Mouse (Mus musculus): ENCODE measurements around the gene Acsl1.

Acsl1 gene

GRCm38 (mm10) chr8:46475404-46475803 is 4.6 kb downstream of the Acsl1 start:
- DNase-seq (ENCODE audit: low spot score in 2 of 2): no peak

- no peak for DNase-seq (ENCODE audit: low spot score in 2 of 2)
Observed at GRCm38 (mm10) chr8:46475942-46476341, 5.1 kb downstream of the Acsl1 start.

GRCm38 (mm10) chr8:46477747-46478458 is 7.1 kb downstream of the Acsl1 start:
- DNase-seq (ENCODE audit: low spot score in 2 of 2): no peak

- no peak for DNase-seq (ENCODE audit: low spot score in 2 of 2)
Observed at GRCm38 (mm10) chr8:46478783-46479182, 7.9 kb downstream of the Acsl1 start.

- no peak for DNase-seq (ENCODE audit: low spot score in 2 of 2)
Observed at GRCm38 (mm10) chr8:46479794-46480532, 9.1 kb downstream of the Acsl1 start.

- DNase-seq (ENCODE audit: low spot score in 2 of 2): no peak
Observed at GRCm38 (mm10) chr8:46480533-46480900, 9.7 kb downstream of the Acsl1 start.

- no peak for DNase-seq (ENCODE audit: low spot score in 2 of 2)
Observed at GRCm38 (mm10) chr8:46482771-46483170, 11.9 kb downstream of the Acsl1 start.

- DNase-seq (ENCODE audit: low spot score in 2 of 2): no peak
Observed at GRCm38 (mm10) chr8:46483247-46483646, 12.4 kb downstream of the Acsl1 start.

- DNase-seq (ENCODE audit: low spot score in 2 of 2): no peak
Observed at GRCm38 (mm10) chr8:46484077-46484476, 13.2 kb downstream of the Acsl1 start.

- DNase-seq (ENCODE audit: low spot score in 2 of 2): no peak
Observed at GRCm38 (mm10) chr8:46484931-46485463, 14.2 kb downstream of the Acsl1 start.

- peak; percentile 22 to 31 for DNase-seq (ENCODE audit: low spot score in 2 of 2)
Observed at GRCm38 (mm10) chr8:46488085-46488561, 17.3 kb downstream of the Acsl1 start.

GRCm38 (mm10) chr8:46489196-46489595 is 18.4 kb downstream of the Acsl1 start:
- DNase-seq (ENCODE audit: low spot score in 2 of 2): no peak

- no peak for DNase-seq (ENCODE audit: low spot score in 2 of 2)
Observed at GRCm38 (mm10) chr8:46490250-46490649, 19.4 kb downstream of the Acsl1 start.

GRCm38 (mm10) chr8:46490821-46491220 is 20.0 kb downstream of the Acsl1 start:
- DNase-seq (ENCODE audit: low spot score in 2 of 2): no peak

GRCm38 (mm10) chr8:46493495-46494170 is 22.8 kb downstream of the Acsl1 start:
- no peak for DNase-seq (ENCODE audit: low spot score in 2 of 2)

GRCm38 (mm10) chr8:46496852-46497251 is 26.0 kb downstream of the Acsl1 start:
- no peak for DNase-seq (ENCODE audit: low spot score in 2 of 2)

- DNase-seq (ENCODE audit: low spot score in 2 of 2): no peak
Observed at GRCm38 (mm10) chr8:46497314-46498011, 26.6 kb downstream of the Acsl1 start.

GRCm38 (mm10) chr8:46499376-46500061 is 28.7 kb downstream of the Acsl1 start:
- no peak for DNase-seq (ENCODE audit: low spot score in 2 of 2)

- no peak for DNase-seq (ENCODE audit: low spot score in 2 of 2)
Observed at GRCm38 (mm10) chr8:46502333-46503071, 31.7 kb downstream of the Acsl1 start.

GRCm38 (mm10) chr8:46503072-46503695 is 32.3 kb downstream of the Acsl1 start:
- no peak for DNase-seq (ENCODE audit: low spot score in 2 of 2)

All from frontal cortex, postnatal 36 days (tissue).